Mouse (Mus musculus): ENCODE data around the gene Vat1.
A peak's percentile ranks its signal among the peaks of the same experiment; 100 is the strongest.
"Not testable (repeated sequence)": the region's sequence is repeated elsewhere in the genome, so short reads cannot be mapped to it uniquely, and the experiment has no call there.

Gene Vat1

GRCm38 (mm10) chr11:101465869-101466551 is at the start of gene Vat1:
Vat1 (minus strand) TSS chr11:101466230.
- DNase-seq, result peak; percentile 91

GRCm38 (mm10) chr11:101507090-101507489 is 41.1 kb upstream of the Vat1 start:
- DNase-seq, result no peak

- no peak for DNase-seq
These were observed 40.3 kb upstream of the Vat1 start for GRCm38 (mm10) chr11:101506269-101506780.

DNA sequence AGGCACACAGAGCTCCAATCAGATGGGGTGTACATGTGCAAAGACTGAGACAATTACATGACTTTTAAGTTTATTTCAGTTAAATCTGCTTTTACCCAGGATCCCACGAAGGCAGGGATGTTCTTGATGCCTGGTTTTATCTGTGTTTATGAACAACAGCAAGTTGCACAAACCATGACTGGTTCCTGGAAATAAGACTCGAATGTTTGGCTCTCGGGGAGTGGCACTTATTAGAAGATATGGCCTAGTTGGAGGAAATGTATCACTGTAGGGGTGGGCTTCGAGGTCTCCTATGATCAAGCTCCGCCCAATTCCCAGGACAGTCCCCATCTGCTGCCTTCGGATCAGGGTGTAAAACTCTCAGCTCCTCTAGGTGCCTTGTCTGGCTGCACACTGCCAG is 20.1 kb upstream of the Vat1 start:
- no peak for DNase-seq

DNA sequence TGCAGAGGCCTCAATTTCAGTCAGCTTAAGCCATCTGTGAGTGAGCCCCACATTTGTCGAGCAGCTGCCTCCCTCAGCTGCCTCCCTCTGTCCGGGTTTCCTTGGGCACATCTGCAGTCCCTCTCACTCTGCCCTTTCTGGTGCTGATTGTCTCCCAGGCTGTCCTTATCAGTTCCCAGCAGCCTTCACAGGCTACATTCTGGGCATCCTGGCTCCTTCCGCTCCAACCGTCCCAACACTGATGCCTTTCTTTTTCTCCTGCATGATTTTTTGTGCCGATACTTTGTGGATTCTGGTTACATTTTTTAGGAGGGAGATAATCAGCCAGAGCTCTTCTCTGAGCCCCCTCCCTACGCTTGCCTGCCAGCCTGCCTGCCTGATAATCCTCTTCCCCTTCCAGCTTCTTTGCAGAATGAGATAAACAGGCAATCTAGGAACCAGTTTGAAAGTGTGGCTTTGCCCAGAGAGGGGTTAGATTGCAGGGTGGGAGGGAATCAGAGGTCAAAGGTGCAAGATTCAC is 19.5 kb upstream of the Vat1 start:
- peak; percentile 74 for DNase-seq

DNA sequence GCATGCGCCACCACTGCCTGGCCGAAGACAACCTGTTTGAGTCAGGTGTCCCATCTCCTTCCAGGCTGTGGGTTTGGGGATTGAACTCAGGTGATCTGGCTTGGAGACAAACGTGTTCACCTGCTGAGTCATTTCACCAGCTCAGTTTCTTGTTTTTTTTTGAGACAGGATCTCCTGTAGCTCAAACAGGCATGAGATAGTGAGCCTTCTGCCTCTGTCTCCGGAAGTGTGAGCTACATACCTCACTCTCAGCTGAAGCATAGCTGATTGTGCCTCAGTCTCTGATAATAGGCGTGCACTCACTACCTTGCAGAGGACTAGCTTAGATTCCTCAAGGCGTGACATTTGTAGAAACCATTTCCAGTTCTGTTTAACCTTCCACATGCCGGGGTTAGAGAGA is 18.8 kb upstream of the Vat1 start:
- no peak for DNase-seq

DNA sequence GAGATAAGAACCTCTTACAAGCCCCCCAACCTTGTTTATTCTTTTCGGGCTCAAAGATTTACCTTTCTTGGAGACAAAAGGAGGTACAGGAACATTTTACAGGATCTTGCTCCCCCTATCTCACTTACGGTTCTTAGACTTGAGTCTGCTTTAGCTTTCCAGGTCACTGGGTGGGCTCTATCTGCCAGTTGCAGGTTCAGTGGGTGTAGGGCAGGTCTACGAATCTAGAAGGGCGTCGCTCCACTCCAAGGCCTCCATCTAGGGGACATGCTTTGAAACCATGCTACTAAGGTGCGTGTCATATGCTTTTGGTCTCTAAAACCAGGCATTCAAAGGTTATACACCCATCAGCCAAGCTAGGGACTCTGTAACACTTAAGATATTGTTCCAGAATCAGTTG is 18.2 kb upstream of the Vat1 start:
- peak; percentile 49 for DNase-seq

GRCm38 (mm10) chr11:101483804-101484203 is 17.8 kb upstream of the Vat1 start:
- DNase-seq, result no peak

DNA sequence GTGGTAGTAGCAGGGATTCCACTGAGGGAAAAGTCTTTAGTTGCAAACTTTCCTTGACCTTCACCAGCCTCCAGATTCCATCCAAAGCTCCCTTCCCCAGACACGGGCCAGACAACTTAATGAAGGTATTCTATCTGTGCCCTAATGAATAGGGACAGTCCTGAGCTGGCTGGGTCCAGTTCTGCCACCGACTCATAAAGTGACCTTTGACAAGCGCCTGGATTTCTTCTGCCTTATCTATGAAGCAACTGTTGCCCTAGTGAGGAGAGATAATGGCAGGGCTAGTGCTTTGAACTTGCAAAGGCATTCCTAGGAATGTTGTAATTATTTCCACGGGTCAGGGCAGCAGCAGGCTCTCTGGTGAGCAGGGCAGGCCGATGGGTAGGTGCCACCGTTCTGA is 14.9 kb upstream of the Vat1 start:
- DNase-seq, result no peak

DNA sequence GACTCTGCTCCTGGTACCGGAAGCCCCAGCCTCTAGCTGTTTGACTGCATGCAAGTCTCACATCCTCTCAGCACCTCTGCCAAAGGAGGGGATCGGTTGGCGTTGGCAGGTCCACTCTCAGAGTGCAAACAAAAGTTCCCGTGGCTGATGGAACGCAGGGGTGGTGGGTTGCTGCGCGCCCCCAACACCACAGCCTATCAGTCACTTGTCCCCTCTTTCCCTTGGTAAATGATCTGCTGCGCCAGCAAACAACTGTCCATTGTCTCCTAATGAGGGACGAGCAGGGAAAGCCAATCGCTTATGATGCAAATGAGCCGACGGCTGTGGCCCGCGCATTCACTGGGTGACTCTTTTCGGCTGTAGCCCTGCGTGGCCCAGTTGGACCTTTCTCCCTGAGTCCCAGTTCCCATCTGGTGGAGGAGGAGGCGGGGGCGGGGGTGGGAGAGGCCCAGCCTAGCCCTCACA is 13.2 kb upstream of the Vat1 start:
- DNase-seq, result no peak

DNA sequence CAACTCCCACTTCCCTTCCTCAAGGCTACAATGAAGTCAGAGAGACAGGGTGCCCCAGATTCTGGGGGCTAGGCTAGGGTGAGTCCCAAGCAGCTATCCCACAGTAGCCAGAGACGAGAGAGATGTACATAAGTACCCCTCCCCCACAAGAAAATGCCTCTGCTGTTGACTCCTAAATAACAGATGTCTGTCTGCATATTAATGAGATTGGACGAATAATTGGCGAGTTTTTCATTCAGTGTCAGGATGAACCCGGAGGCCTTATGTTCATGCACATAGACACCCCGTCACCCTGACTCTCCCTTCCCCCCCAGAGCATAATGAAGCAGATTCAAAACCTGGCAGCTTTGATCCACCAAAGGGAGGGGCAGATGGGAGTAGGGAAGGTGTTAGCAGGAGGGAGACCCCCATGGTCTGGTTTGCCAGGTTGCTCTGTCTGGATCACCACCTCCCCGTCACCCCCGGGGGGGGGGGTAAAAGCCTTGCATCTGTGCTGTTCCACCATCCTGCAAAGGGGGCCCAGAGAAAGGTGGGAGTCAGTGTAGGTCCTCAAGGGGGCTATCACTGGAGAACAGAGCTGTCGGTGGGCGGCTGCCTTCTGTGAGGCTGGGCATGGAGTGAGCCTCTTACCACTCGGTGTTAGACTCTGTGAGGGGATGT is 11.7 kb upstream of the Vat1 start:
- no peak for DNase-seq

GRCm38 (mm10) chr11:101477194-101477551 is 11.1 kb upstream of the Vat1 start:
- DNase-seq, result no peak

DNA sequence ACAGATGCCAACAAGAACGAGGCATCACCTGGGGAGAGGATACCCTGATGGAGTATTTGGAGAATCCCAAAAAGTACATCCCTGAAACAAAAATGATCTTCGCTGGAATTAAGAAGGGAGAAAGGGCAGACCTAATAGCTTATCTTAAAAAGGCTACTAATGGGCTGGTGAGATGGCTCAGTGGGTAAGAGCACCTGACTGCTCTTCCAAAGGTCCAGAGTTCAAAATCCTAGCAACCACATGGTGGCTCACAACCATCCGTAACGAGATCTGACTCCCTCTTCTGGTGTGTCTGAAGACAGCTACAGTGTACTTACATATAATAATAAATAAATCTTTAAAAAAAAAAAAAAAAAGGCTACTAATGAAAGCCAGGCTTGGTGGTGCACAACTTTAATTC is 10.3 kb upstream of the Vat1 start:
- not testable (repeated sequence) for DNase-seq

DNA sequence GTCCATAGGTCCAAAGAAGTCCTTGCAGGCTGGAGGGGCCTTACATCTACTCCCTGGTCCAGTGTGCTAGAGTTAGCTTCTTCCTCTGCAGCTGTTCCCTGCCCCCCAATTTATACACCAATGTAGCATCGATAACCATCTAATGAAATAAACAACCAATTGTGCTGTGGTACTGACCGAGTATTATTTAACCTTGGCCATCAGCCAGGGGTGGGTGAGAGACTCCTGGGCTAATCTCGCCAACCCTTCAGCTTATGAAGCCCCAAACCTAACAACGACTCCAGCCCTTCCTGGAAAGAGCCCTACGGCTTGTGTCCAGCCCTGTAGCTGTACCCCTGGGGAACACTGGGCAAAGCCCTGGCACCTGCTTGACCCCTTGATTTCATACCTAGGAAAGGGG is 8.3 kb upstream of the Vat1 start:
- no peak for DNase-seq

GRCm38 (mm10) chr11:101473686-101474085 is 7.7 kb upstream of the Vat1 start:
- not testable (repeated sequence) for DNase-seq

DNA sequence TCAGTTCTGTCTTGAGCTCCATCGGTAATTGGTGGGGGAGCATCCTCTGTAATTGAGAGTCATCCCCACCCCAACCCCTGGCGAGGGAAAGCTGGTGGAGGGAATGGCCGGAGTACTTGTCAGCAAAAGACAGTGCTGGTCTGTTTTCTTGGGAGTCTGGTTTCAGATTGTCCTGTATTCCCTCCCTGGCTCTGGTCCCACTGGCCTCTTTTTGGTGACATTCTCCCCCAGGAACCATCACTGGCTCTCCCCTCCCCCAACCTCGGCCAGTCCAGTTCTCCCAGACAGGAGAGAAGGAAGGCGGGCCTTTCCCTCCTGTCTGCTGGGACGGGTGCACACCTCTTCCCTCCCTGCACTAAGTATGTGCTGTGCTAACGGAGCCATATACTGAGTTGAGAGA is 6.3 kb upstream of the Vat1 start:
- no peak for DNase-seq

- DNase-seq, result no peak
These were observed 5.9 kb upstream of the Vat1 start for GRCm38 (mm10) chr11:101471926-101472325.

GRCm38 (mm10) chr11:101470206-101470605 is 4.2 kb upstream of the Vat1 start:
- no peak for DNase-seq

GRCm38 (mm10) chr11:101469155-101469554 is 3.1 kb upstream of the Vat1 start:
- DNase-seq, result no peak

DNA sequence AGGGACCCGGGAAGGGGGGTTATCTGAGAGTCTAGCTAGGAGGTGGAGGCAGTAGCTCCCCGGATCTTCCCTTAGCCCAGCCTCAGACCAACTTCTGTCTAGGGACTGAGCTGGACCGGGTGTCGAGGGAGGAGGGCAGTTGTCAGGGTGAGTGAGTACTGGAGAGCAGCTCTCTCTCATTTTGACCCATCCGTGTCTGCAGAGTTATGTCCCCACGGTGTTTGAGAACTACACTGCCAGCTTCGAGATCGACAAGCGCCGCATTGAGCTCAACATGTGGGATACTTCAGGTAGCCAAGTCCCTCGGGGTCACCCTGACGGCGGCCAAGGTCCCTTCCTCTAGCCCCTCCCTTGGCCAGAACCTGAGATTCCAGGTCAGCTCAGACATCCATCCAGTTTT is 2.7 kb upstream of the Vat1 start:
- no peak for DNase-seq

DNA sequence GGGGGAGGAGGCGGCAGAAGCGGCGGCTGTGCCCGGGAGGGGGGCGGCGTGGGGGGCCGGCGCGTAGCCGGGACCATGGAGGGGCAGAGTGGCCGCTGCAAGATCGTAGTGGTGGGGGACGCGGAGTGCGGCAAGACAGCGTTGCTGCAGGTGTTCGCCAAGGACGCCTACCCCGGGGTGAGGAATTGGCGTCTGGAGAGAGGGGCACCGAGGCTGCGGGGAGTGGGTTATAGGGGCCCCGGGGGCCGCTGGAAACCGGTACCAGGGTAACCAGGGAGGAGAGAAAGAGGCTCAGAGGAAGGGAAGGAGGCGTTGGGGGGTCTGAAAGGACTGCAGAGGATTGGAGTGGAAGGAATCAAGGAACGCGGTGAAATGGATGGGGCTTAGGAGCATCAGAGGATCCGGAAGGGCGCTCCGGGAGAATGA is 2.2 kb upstream of the Vat1 start:
- no peak for DNase-seq

DNA sequence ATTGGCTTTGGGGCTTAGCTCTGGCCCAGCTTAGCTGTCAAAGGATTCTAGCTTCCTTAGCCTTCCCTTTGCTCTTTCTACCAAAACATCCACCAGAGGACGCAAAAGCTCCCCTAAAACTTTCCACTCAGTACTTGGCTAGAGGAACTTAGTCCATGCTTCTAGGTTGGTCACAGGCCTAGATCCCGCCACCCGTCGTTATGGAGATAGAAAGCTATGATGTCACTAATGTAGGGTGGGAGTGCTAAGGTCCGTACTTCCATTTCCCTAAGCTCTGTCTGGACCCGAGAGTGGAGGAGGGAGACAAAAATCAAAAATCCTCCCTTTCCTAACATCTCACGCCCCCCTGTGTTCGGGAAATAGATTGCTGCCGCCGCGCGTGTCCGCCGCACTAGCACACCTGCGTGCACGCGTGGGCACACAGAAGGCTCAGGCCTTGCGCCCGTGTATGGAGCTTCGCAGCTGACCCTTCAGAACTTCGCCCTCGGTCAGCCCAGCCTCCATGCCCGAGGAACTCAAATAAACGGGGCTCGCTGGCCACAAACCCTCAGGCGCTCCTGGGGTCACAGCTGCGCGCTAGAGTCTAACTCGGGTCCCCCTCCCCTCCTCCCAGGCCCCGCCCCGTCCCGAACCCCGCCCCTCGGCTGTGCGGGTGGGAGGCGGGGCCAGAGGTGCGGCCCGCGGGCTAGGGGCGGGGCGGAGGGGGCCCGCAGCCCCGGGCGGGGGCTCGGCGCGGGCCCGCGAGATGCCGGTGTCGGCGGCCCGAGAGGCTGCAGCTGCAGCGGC is 1.6 kb upstream of the Vat1 start:
- DNase-seq, result peak; percentile 83

DNA sequence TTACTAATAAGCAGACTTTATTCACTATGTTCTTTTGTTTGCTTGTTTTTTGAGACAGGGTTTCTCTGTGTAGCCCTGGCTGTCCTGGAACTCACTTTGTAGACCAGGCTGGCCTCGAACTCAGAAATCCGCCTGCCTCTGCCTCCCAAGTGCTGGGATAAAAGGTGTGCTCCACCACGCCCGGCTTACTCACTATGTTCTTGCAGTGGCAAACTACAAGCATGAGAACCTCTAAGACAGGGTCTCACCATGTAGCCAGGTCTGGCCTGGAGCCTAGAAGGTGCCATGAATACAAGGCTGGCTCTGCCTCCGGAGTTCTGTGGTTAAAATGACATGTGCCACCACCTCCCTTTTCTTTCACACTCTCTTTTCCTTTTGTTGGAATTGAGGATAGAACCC is 521 bp upstream of the Vat1 start:
- DNase-seq, result not testable (repeated sequence)
